Mouse (Mus musculus): ENCODE results near the gene Camk2d.

Gene Camk2d

GRCm38 (mm10) chr3:126611624-126612023 is 15.5 kb downstream of the Camk2d start:
- DNase-seq (ENCODE audit: extremely low spot score, low read depth, low spot score): no peak

GRCm38 (mm10) chr3:126612748-126613509 is 16.8 kb downstream of the Camk2d start:
- no peak for DNase-seq (ENCODE audit: extremely low spot score, low read depth, low spot score)

DNA sequence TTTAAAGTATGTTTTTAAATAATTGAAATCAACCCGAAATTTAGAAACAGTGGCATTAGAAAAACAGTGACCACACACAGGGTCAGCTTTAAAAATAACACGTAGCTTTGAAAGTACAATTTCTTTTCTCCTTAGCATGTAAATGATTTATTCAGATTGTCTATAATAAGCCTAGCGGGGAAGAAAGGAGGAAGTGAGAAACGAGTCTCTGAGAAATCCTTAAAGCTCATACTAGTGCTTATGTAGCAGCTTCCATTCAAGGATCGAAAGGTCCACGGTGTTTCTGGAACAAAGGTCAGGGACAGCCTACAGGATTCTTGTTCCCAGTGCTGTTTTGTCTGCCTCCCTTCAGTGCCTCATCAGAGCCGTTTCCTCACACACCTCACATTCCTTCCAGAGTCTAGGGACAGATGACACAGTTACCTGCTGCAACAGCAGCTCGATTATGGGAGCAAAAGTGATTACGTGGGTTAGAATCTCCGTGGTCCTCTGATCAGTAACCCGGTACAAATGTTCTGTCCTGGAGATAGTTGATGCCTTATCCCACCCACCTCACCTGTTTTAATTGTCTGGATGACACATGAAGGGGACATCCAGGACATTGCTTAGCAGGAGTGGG is 17.5 kb downstream of the Camk2d start:
- DNase-seq (ENCODE audit: extremely low spot score, low read depth, low spot score): no peak

DNA sequence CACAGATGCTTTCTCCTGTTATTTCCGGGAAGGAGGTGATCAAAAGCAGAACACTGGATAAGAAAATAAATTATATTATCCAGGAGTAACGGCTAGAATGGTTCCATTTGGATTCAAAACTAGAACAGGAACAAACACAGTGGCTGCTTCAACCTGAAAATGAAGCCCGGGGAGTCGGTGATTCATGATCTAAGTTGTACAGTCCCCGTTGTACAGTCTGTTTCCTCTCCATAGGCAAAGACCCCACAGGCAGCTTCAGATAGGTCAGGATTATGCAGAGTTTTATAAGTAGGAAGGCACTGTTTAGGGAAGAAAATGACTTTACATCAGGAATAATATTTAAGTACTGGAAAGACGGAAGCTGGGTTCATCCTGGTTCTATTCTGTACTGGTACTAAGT is 19.2 kb downstream of the Camk2d start:
- DNase-seq (ENCODE audit: extremely low spot score, low read depth, low spot score): no peak

GRCm38 (mm10) chr3:126620152-126620551 is 24.1 kb downstream of the Camk2d start:
- no peak for DNase-seq (ENCODE audit: extremely low spot score, low read depth, low spot score)

DNA sequence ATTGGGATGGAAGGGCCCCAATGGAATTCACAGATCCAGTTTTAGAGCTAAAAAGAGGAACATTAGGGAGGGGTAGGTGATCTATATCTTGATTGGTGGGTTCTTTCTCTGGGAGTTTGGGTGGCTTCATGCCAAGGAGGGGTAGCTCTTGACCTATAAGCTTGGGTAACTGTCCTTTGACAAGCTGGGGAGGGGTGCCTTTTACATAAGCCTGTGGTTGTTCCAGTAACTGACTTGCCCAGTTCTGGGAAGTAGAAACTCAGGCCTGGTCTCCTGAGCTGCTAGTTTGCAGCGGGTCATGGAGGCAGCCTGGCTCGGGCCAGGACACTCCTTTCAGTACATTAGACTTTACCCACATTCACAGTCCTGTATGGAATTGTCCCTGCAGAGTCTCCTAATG is 26.4 kb downstream of the Camk2d start:
- DNase-seq (ENCODE audit: extremely low spot score, low read depth, low spot score): no peak

GRCm38 (mm10) chr3:126624994-126625763 is 29.1 kb downstream of the Camk2d start:
- DNase-seq (ENCODE audit: extremely low spot score, low read depth, low spot score): no peak

GRCm38 (mm10) chr3:126625764-126626040 is 29.6 kb downstream of the Camk2d start:
- no peak for DNase-seq (ENCODE audit: extremely low spot score, low read depth, low spot score)

DNA sequence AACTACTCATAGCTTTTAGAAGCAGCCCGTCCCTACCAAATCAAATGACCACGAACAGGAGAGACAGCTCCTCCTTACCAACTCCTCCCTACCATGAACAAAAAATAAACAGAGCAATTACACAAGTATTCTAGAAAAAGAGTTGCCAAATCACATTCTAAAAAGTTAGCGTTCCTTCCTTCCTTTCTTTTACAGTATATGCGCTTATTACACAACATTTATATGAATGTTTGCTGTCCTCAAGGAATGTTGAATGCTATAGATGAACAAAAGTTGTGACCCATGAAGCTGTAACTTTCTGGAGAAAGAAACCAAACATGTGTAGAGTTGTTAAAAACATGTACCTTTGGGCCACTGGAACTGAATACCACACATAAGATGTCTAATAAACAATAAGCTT is 31.9 kb downstream of the Camk2d start:
- no peak for DNase-seq (ENCODE audit: extremely low spot score, low read depth, low spot score)

- DNase-seq (ENCODE audit: extremely low spot score, low read depth, low spot score): no peak
Observed at GRCm38 (mm10) chr3:126628380-126628779, 32.3 kb downstream of the Camk2d start.

DNA sequence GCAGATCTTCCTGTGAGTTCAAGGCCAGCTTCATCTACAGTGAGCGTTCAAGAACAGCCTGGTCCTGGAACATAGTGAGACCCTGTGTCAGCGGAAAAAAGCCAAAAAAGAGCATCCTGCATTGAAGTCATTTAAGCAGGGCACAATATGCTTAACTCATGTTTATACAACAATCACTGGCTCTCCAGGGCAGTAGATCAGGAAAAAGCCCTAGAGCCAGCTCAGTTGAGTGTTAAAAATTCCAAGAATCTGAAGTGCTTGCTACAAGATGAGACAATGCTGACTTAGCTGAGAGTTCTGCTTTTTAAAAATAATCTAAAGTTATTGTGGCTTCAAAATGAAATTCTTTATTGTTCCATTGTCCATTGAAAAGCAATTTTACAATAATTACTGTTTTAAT is 32.9 kb downstream of the Camk2d start:
- DNase-seq (ENCODE audit: extremely low spot score, low read depth, low spot score): no peak

DNA sequence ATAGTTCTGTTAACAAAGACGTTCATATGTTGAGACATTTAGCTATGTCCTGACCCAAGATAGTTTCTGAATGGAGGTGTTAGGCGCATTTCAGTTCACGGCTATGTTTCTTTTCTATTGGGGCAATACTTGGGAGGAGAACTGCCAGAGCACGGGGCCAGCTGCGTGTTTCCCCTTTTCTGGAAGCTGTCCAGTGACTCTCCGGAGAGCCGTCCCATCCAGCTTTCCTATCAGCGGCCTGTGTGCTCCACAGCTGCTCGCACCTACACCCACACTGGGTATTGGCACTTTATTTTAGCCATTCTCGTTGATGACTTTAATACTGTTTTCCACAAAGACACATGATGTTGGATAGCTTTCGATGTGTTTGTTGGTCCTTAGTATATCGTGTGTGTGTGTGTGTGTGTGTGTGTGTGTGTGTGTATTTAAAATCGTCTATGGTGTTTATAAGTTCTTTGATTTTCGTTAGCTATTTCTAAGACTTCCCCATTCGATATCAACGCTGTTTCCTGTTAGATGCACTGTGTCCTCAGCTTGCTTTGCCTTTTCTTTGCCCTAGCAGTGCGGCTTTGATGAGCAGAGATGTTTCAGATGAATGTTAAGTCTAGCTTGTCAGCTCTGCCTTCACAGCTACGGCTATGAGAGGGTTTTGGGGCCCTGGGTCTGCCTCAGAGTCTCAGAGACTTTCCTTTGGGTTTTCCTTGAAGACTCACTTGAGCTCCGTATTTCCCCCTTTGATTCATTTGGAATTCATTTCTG is 34.2 kb downstream of the Camk2d start:
- DNase-seq (ENCODE audit: extremely low spot score, low read depth, low spot score): no peak

- DNase-seq (ENCODE audit: extremely low spot score, low read depth, low spot score): no peak
Observed at GRCm38 (mm10) chr3:126631583-126631982, 35.5 kb downstream of the Camk2d start.

DNA sequence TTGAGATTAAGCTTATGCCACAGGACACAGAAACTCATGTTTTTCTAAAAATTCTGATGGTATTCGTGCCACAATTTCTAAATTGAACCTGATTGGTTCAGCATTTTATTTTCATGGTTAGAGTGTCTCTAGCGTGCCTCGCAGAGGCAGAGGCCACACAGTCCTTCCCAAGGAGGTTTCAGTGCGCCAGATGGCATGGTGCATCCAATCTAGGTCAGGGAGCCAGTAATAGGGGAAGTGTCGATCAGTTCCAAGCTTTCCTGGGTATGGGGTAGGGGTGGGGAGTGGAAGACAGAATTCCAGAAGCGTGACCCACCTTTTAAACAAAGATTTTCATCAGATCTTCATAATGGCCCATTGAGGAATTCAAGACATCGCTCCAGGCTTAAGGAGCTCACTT is 36.5 kb downstream of the Camk2d start:
- no peak for DNase-seq (ENCODE audit: extremely low spot score, low read depth, low spot score)

- no peak for DNase-seq (ENCODE audit: extremely low spot score, low read depth, low spot score)
Observed at GRCm38 (mm10) chr3:126634171-126634570, 38.1 kb downstream of the Camk2d start.

- DNase-seq (ENCODE audit: extremely low spot score, low read depth, low spot score): no peak
Observed at GRCm38 (mm10) chr3:126638259-126638658, 42.2 kb downstream of the Camk2d start.

DNA sequence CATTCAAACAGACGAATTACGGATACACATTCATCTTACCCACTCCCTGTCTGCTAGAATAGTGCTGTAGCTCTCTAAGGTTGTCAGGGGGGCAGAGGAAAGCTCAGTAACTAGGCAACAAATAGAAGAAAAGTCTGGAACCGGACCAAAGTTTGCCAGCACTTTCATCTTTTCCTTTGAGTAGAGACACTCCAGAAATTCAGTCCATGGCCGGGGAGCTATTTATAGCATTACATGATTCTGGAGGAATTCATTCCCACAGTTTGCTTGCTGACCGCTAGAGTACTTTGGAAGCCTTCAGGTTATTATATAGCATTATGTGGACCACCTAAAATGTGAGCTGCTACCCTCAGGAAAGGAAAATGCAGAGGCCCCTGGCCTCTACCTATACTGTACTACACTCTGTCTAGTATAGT is 43.0 kb downstream of the Camk2d start:
- no peak for DNase-seq (ENCODE audit: extremely low spot score, low read depth, low spot score)

DNA sequence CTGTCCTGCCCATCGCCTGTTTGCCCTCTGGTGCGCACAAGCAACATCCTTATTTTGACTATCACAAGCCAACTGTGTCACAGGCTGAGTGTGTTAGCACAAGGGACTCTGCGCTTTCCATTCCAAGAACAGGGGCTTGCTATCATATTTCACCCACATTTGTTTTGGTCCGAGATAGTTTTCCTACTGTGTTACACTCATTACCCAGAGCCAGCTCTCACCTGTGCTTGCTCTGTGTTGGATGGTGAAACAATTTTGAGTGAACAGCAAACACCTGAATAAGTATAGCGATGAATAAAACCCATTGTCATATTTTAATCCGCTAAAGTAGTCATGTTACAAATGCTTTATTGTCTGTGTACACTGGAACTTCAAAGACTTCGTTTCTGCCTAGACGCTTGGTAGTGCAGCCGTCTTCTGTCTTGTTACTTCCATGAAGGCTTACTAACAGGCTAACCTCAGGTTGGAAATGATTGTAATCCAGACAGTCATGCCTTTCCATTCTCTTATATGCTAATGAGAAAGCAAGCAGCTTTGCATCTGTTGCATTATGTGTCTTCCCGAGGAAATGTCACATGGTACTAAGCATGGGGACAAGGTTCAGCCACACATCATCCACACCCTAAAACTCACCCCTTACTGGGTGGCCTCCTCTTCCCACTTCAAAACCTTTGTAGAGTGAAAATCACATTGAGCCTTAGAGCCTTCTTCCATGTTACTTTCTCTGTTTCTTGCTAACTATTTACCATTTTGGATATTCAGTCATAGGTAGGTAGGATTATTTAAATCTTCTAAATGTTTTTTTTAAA is 44.5 kb downstream of the Camk2d start:
- DNase-seq (ENCODE audit: extremely low spot score, low read depth, low spot score): no peak

DNA sequence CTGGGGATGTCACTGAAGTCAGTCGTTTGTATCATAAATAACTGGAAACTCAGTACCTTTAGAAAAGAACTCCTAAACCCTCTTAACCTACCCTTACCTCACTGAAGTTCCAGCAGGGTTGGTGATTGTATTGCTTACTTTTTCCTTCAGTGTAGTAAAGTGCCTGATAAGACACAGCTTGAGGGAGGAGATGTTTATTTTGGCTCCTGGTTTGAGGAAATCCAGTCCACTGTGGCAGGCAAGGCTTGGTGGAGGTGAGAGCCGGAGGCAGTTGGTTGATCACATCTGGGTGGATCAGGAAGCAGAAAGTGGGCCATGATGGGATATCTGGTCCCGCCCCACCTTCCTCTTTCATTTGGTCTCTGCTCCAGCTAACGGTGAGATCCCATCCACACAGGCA is 45.3 kb downstream of the Camk2d start:
- no peak for DNase-seq (ENCODE audit: extremely low spot score, low read depth, low spot score)

DNA sequence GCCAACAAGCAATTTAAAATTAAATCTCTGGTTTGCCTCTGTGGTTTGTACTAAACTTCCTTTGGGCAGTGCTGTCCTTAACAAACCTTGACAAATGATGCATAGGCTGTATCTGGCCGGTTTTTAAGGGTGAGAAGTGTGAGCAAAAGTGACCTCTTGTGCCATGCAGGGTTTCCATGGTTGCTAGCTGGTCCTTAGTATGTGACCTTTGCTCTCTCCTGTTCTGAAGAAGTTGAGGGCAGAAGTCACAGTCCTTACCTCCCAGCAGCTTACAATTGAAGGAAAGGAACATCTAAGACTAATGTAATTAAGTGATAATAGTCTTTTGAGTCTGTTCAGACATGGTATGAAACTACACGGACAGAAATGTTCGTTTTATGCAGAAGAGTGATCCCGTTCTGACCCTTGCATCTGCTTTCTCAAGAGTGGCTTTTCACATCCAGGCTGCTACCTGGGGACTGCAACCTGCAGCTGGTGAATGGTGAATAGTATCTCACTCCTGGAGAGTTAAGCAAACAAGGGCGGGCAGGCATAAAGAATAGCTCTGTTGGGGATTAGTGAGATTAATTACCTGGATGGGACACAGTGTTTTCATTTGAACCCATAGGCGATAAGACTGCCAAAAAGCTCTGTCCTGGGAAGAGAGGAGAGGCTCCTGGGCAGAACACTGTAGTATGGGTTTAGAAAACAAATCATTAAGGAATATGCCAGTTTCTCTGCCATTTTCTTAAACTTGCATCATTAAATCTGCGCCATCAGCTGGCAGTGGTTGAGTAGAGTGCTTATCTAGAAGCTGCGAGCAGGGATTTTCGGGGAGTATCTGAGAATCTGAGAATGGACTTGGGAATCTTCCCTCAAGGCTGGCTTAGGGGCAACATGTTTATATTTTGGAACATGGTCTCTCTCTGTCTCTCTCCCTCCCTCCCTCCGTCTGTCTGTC is 47.2 kb downstream of the Camk2d start:
- DNase-seq (ENCODE audit: extremely low spot score, low read depth, low spot score): no peak

Data from hindlimb bud, embryonic 11.5 days (tissue).